Mouse (Mus musculus) C2C12 (cell line): ENCODE measurements at regions not wholly inside any gene's neighbourhood (a gene's known extent, or its start where the extent isn't known, plus 50 kb on each side); places are given as distances from the start of the nearest gene placed in this dataset.

Experiments
- H3K27me3 ChIP-seq: one replicate; pipeline ENCODE4 v1.6.1; 2011; ENCODE audit not compliant: control insufficient read depth, insufficient read depth, insufficient read length
- H3K36me3 ChIP-seq: one replicate; pipeline ENCODE4 v1.6.1; 2011; ENCODE audit not compliant: control insufficient read depth, insufficient read depth
- H3K4me3 ChIP-seq: one replicate; pipeline ENCODE4 v1.5.1; 2011; ENCODE audit warnings: mild to moderate bottlenecking, control low read depth; ENCODE audit not compliant: poor library complexity, insufficient read depth, severe bottlenecking
- H3K79me2 ChIP-seq: one replicate; pipeline ENCODE4 v1.6.1; 2011; ENCODE audit not compliant: control insufficient read depth, insufficient read depth
- H3K79me3 ChIP-seq: one replicate; pipeline ENCODE4 v1.6.1; 2011; ENCODE audit warnings: low read depth, control low read depth
- H3ac ChIP-seq: one replicate; pipeline ENCODE3; 2011; ENCODE audit warnings: low read depth; ENCODE audit not compliant: control insufficient read depth, insufficient read length
- CEBPB ChIP-seq: IDR thresholded peaks from one replicate; pipeline ENCODE4 v1.6.1; 2011; ENCODE audit warnings: low read depth, mild to moderate bottlenecking, control low read depth, moderate library complexity
- CTCF ChIP-seq: IDR thresholded peaks from one replicate; pipeline ENCODE4 v1.5.1; 2011; ENCODE audit not compliant: control insufficient read depth, insufficient read depth, insufficient read length
- FOSL1 ChIP-seq: IDR thresholded peaks from one replicate; pipeline ENCODE4 v1.8.0; 2011; ENCODE audit warnings: mild to moderate bottlenecking, low read length; ENCODE audit not compliant: poor library complexity, insufficient read depth, severe bottlenecking
- MAX ChIP-seq: IDR thresholded peaks from one replicate; pipeline ENCODE4 v1.6.1; 2011; ENCODE audit warnings: mild to moderate bottlenecking, control low read depth
- MYOD1 ChIP-seq: IDR thresholded peaks from one replicate; pipeline ENCODE4 v1.6.1; 2011; ENCODE audit warnings: low read depth; ENCODE audit not compliant: control insufficient read depth, insufficient read length
- MYOG ChIP-seq: IDR thresholded peaks from one replicate; pipeline ENCODE4 v1.6.1; 2011; ENCODE audit not compliant: control insufficient read depth, insufficient read length; ENCODE audit errors: extremely low read depth
- USF1 ChIP-seq: IDR thresholded peaks from one replicate; pipeline ENCODE4 v1.6.1; 2011; ENCODE audit warnings: low read depth, mild to moderate bottlenecking, control low read depth, moderate library complexity

DNA sequence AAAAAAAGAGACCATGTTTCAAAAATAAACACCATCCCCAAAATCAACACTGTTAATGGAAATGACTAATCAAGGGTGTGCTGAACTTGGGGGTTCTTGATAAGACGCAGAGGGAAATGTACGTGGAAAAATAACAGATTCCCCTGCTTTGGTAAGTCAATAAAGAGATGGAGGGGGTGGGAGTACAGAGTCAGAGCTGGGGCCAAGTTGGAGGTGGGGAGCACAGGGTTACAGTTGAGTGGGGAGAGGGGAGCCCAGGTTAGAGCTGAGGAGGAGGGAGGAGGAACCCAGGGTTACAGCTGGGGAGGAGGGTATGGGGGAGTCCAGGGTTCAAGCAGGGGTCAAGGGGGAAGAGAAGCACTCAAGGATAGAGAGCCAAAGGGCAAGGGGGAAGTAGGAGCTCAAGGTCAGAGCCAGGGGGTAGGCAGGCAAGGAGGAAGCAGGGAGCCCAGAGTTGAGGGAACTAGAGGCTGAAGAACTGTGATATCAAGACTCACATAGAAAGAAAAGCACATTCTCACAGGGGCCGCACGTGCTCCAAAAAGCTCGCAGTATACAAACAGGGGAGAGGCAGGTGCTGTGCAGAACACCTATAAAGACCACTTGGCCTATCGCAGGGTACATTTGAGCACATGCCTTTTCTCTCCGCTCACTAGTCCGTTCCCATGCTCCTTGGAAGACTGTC is 246.4 kb downstream of the Sox9 start:
- Histone ChIP-seq H3ac (no peak overlapping the region), H3K4me3 (no peak overlapping the region), H3K79me3 (no peaks in the 10 kb centered on the region), H3K36me3 (no peaks in the 10 kb centered on the region), H3K27me3 (no peaks in the 10 kb centered on the region), H3K79me2 (no peaks in the 10 kb centered on the region)
- TF ChIP-seq MYOD1 (no peak), CTCF (no peak)

GRCm38 (mm10) chr11:113031405-113031804 is 249.4 kb downstream of the Sox9 start:
- TF ChIP-seq CEBPB (no peak), MYOD1 (no peak)
- Histone ChIP-seq H3K79me3 (no peaks in the 10 kb centered on the region), H3K36me3 (no peaks in the 10 kb centered on the region), H3K4me3 (no peak overlapping the region), H3ac (no peak overlapping the region), H3K79me2 (no peaks in the 10 kb centered on the region), H3K27me3 (no peaks in the 10 kb centered on the region)

DNA sequence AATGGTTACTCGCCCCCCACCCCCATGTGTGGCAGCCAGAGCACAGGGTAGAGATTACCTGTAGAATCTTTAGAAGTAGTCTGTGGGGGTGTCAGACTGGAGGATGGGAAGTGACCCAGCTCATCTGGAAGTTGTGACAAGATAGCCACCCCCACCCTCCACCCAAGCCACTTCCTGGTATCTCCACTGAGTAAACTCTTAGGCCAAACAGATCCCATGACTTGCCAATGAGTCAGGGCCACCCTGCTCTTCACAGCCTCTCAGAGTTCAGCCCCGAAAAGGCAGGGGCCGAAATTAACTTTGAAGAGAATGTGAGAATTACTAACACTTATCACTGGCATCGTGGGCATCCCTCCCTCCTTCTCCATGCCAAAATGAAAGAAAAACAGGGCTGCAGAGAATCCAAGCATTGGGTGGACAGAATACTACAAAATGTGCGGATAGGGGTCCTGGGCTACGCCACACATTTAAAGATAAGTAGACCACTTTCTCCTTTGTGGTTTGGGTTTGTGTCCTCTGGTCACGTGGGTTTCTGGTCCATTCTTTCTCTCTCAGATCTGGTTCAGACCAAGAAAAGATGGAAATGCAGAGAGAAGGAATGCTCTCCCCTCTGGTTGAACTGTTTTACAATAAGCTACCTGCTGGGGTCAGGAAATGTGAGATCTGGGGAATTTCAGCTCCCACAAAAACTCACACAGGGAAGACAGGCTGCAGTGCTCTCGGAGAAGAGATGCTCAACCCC is 250.6 kb downstream of the Sox9 start:
- Histone ChIP-seq H3K4me3 (no peak overlapping the region), H3K79me3 (no peaks in the 10 kb centered on the region), H3K27me3 (no peaks in the 10 kb centered on the region), H3ac (no peak overlapping the region), H3K79me2 (no peaks in the 10 kb centered on the region), H3K36me3 (no peaks in the 10 kb centered on the region)
- TF ChIP-seq MAX: peak; percentile 13
- TF ChIP-seq USF1: peak; percentile 92
- peak; percentile 59 for TF ChIP-seq FOSL1
- TF ChIP-seq CTCF: no peak

GRCm38 (mm10) chr11:113034911-113035310 is 252.9 kb downstream of the Sox9 start:
- no peaks in the 10 kb centered on the region for H3K27me3 ChIP-seq
- no peak overlapping the region for H3ac ChIP-seq
- no peaks in the 10 kb centered on the region for H3K79me3 ChIP-seq
- no peak overlapping the region for H3K4me3 ChIP-seq
- H3K79me2 ChIP-seq: no peaks in the 10 kb centered on the region
- H3K36me3 ChIP-seq: no peaks in the 10 kb centered on the region
- TF ChIP-seq MYOG (no peak), FOSL1 (no peak), CEBPB (no peak), MAX (no peak), CTCF (no peak), USF1 (no peak), MYOD1 (no peak)

GRCm38 (mm10) chr11:113037736-113038135 is 255.7 kb downstream of the Sox9 start:
- no peak for TF ChIP-seq FOSL1
- no peaks in the 10 kb centered on the region for H3K36me3 ChIP-seq
- no peaks in the 10 kb centered on the region for H3K79me2 ChIP-seq
- no peak overlapping the region for H3K4me3 ChIP-seq
- H3K27me3 ChIP-seq: no peaks in the 10 kb centered on the region
- no peaks in the 10 kb centered on the region for H3K79me3 ChIP-seq
- no peak overlapping the region for H3ac ChIP-seq

- no peak overlapping the region for H3ac ChIP-seq
- H3K79me2 ChIP-seq: no peaks in the 10 kb centered on the region
- no peaks in the 10 kb centered on the region for H3K79me3 ChIP-seq
- TF ChIP-seq FOSL1 (no peak), MYOD1 (no peak), MAX (no peak), MYOG (no peak), USF1 (no peak), CEBPB (no peak), CTCF (no peak)
- no peaks in the 10 kb centered on the region for H3K36me3 ChIP-seq
- no peaks in the 10 kb centered on the region for H3K27me3 ChIP-seq
- H3K4me3 ChIP-seq: no peak overlapping the region
Observed at GRCm38 (mm10) chr11:113042710-113043109, 260.7 kb downstream of the Sox9 start.
